14 mouse cellular contexts compared by ENCODE assay signal in the genomic region with DNA sequence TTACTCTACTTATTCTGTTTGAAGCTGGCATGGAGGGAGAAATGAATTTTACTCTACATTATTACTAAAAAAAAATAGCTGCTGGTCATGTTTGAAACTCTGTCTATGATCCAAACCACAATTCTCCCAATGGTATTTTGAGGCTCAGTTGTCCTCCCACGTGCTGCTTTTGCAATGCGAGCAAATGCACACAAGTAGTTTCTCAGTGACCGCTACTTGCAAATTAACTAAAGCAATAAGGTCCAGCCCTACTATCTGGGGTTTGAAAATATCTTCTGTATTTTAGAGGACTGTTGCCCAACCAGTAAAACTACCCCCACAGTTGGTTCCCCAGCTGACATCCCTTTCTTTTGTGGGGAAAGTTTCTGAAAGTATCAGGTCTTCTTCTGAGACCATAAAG.
DNase-seq lines count a peak whose midpoint lies in the region; ATAC-seq and TF ChIP-seq lines count a peak whose summit lies in the region.
"Had no signal": no experiment of that assay in that cellular context is flagged by ENCODE, and none has a peak within 500 bp of the region (broad histone marks: within the 10 kb centered on the region; RNA-seq: fewer than 3 reads in every experiment).

No protein-coding gene starts in this region.

- H3K36me3 ChIP-seq in heart, adult 2 months (ENCODE audit: control insufficient read depth, insufficient read depth, low read length): peaks cover 2% of the 10 kb centered on the region; the same call in 1 of the 2 replicates
- no peaks in the 10 kb centered on the region for H3K36me3 ChIP-seq in heart, embryonic 10.5 days
- no peaks in the 10 kb centered on the region for H3K36me3 ChIP-seq in heart, embryonic 13.5 days
- no peaks in the 10 kb centered on the region for H3K36me3 ChIP-seq in limb, embryonic 15.5 days
- H3K36me3 ChIP-seq: G1E; intestine, embryonic 15.5 days; neural tube, embryonic 13.5 days had no signal

- H3K79me2 ChIP-seq in heart, adult 2 months (replicated peaks; ENCODE audit: control insufficient read depth, insufficient read depth, low read length): no peaks in the 10 kb centered on the region

- no peaks in the 10 kb centered on the region for H3K27me3 ChIP-seq in heart, adult 2 months (ENCODE audit: control insufficient read depth, insufficient read depth, low read length)
- H3K27me3 ChIP-seq in heart, embryonic 10.5 days (ENCODE audit: insufficient read depth, poor library complexity, severe bottlenecking): no peaks in the 10 kb centered on the region
- H3K27me3 ChIP-seq in heart, embryonic 13.5 days (replicated peaks): no peaks in the 10 kb centered on the region
- H3K27me3 ChIP-seq in limb, embryonic 15.5 days: no peaks in the 10 kb centered on the region
- H3K27me3 ChIP-seq: intestine, embryonic 15.5 days; neural tube, embryonic 13.5 days had no signal

- TF ChIP-seq CTCF in heart, adult 2 months (IDR thresholded peaks at IDR 0.05): no peak
- TF ChIP-seq CTCF in embryonic fibroblast, embryonic 13.5 days (IDR thresholded peaks at IDR 0.05; ENCODE audit: borderline replicate concordance, insufficient read depth, low read length): no peak

- ATAC-seq in heart, embryonic 13.5 days (ENCODE audit: extremely low read depth, insufficient number of reproducible peaks, low FRiP score, low TSS enrichment): no peak
- no peak for ATAC-seq in limb, embryonic 15.5 days (ENCODE audit: insufficient number of reproducible peaks, low FRiP score, low TSS enrichment, low read depth)

- TF ChIP-seq POLR2A in heart, adult 2 months (IDR thresholded peaks at IDR 0.05; ENCODE audit: insufficient read depth, low read depth, low read length): no peak
- TF ChIP-seq POLR2A in embryonic fibroblast, embryonic 13.5 days (IDR thresholded peaks at IDR 0.05; ENCODE audit: low read depth, low read length): no peak

- no peak overlapping the region for H3K4me2 ChIP-seq in heart, embryonic 13.5 days
- H3K4me2 ChIP-seq in limb, embryonic 15.5 days: no peak overlapping the region
- H3K4me2 ChIP-seq: intestine, embryonic 15.5 days; neural tube, embryonic 13.5 days had no signal

- H3K9me3 ChIP-seq in heart, embryonic 10.5 days: no peaks in the 10 kb centered on the region
- no peaks in the 10 kb centered on the region for H3K9me3 ChIP-seq in heart, embryonic 13.5 days
- no peaks in the 10 kb centered on the region for H3K9me3 ChIP-seq in limb, embryonic 15.5 days
- H3K9me3 ChIP-seq: G1E; intestine, embryonic 15.5 days; neural tube, embryonic 13.5 days had no signal

- intact Hi-C loops in heart, adult 2 months (cut with DNase I): loop anchor here (5.0 kb wide), 1 partner anchor 198 kb away; no protein-coding TSS in a partner anchor

- peak overlapping the region; percentile 32 for H3K27ac ChIP-seq in heart, adult 2 months
- no peak overlapping the region; the same call in 1 of the 2 replicates for H3K27ac ChIP-seq in heart, embryonic 10.5 days
- peak overlapping the region; percentile 91 for H3K27ac ChIP-seq in embryonic fibroblast, embryonic 13.5 days (ENCODE audit: insufficient read depth, low read length)
- H3K27ac ChIP-seq in heart, embryonic 13.5 days (replicated peaks): peak overlapping the region; percentile 82
- H3K27ac ChIP-seq in limb, embryonic 15.5 days: peak overlapping the region; percentile 43; the same call in 1 of the 2 replicates
- H3K27ac ChIP-seq: intestine, embryonic 15.5 days; kidney, postnatal 0 days; liver, embryonic 14.5 days; macrophage had no signal

- no peaks in the 10 kb centered on the region for H3K4me1 ChIP-seq in heart, adult 2 months (ENCODE audit: control insufficient read depth, insufficient read depth, low read length)
- peaks cover 12% of the 10 kb centered on the region; the same call in 1 of the 2 replicates for H3K4me1 ChIP-seq in heart, embryonic 10.5 days
- peaks cover 5% of the 10 kb centered on the region; the same call in 1 of the 2 replicates for H3K4me1 ChIP-seq in embryonic fibroblast, embryonic 13.5 days (ENCODE audit: control insufficient read depth, insufficient read depth, low read length)
- H3K4me1 ChIP-seq in heart, embryonic 13.5 days: peaks cover 28% of the 10 kb centered on the region
- peaks cover 3% of the 10 kb centered on the region; the same call in 1 of the 2 replicates for H3K4me1 ChIP-seq in limb, embryonic 15.5 days
- H3K4me1 ChIP-seq: intestine, embryonic 15.5 days had no signal

- no peak overlapping the region for H3K4me3 ChIP-seq in heart, adult 2 months
- H3K4me3 ChIP-seq in heart, embryonic 10.5 days: no peak overlapping the region
- H3K4me3 ChIP-seq in embryonic fibroblast, embryonic 13.5 days (ENCODE audit: insufficient read depth, low read length): no peak overlapping the region
- no peak overlapping the region for H3K4me3 ChIP-seq in heart, embryonic 13.5 days
- H3K4me3 ChIP-seq in limb, embryonic 15.5 days: no peak overlapping the region
- H3K4me3 ChIP-seq: intestine, embryonic 15.5 days; neural tube, embryonic 13.5 days had no signal

- H3K9ac ChIP-seq in heart, adult 2 months (ENCODE audit: low read depth, low read length): no peak overlapping the region
- no peak overlapping the region for H3K9ac ChIP-seq in heart, embryonic 13.5 days
- H3K9ac ChIP-seq in limb, embryonic 15.5 days: no peak overlapping the region
- H3K9ac ChIP-seq: intestine, embryonic 15.5 days; liver, embryonic 14.5 days; neural tube, embryonic 13.5 days had no signal

- 76% methylated on average over 3 of the region's 3 CpGs for WGBS in heart, adult 2 months
- 77% methylated on average over 3 of the region's 3 CpGs for WGBS in heart, embryonic 10.5 days
- 66% methylated on average over 3 of the region's 3 CpGs for WGBS in heart, embryonic 13.5 days
- 19% methylated on average over 3 of the region's 3 CpGs for WGBS in limb, embryonic 15.5 days

- DNase-seq in heart, adult 2 months: peak in 1 of 2 experiments; percentile 26
- no peak for DNase-seq in heart, embryonic 10.5 days (ENCODE audit: low spot score)
- no peak for DNase-seq in cerebellum, adult 18-20 months
- no peak for DNase-seq in adrenal gland, adult 8-10 months
- DNase-seq: thymus, adult 2 months had no signal

- no peak for TF ChIP-seq EP300 in heart, adult 2 months (IDR thresholded peaks at IDR 0.05; ENCODE audit: insufficient read depth, low read depth, low read length)
